Comparison of ENCODE assay signal across 35 mouse cellular contexts in the genomic region with DNA sequence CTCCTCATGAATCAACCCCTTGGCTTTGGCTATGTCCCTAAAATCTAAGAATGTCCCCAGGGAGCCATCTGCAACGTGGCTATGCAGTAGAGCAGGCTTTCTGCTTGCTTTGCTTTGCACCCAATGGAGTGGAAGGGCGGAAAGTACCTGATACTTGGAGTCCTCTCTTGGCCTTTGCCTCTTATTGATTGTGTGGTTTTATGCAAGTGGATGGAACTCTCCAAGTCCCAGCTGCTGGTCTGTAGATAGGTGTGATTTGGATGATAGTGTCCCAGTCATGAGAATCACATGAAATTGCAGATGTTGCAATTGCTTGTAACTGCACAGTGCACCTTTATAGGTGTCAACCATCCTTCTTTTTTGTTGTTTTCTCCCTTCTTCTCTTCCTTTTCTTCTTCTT. TPM values are rescaled to one million over a fixed set of nuclear protein-coding genes. Genes with fewer than 3 reads are reported as not detected.
"Had no signal": no experiment of that assay in that cellular context is flagged by ENCODE, and none has a peak within 500 bp of the region (broad histone marks: within the 10 kb centered on the region; RNA-seq: fewer than 3 reads in every experiment).

No protein-coding gene starts in this region.

- H3K9me3 ChIP-seq: heart, embryonic 10.5 days; heart, embryonic 12.5 days; hindbrain, embryonic 10.5 days; hindbrain, embryonic 12.5 days; intestine, embryonic 15.5 days; limb, embryonic 10.5 days; limb, embryonic 12.5 days; liver, embryonic 13.5 days had no signal

- H3K9ac ChIP-seq: heart, embryonic 12.5 days; hindbrain, embryonic 12.5 days; hindbrain, embryonic 14.5 days; intestine, embryonic 15.5 days; limb, embryonic 12.5 days; liver, embryonic 13.5 days had no signal

- H3K27me3 ChIP-seq: heart, embryonic 12.5 days; hindbrain, embryonic 12.5 days; intestine, embryonic 15.5 days; limb, embryonic 12.5 days; liver, embryonic 13.5 days had no signal

- ATAC-seq: forebrain, embryonic 16.5 days; hindbrain, embryonic 16.5 days; inflammation-experienced regulatory T-cells, adult 6 months; intestine, embryonic 15.5 days had no signal

- H3K4me1 ChIP-seq: heart, embryonic 10.5 days; heart, embryonic 12.5 days; hindbrain, embryonic 10.5 days; hindbrain, embryonic 12.5 days; intestine, embryonic 15.5 days; limb, embryonic 10.5 days; limb, embryonic 12.5 days; liver, embryonic 13.5 days had no signal

- H3K4me2 ChIP-seq: heart, embryonic 12.5 days; hindbrain, embryonic 12.5 days; hindbrain, embryonic 14.5 days; intestine, embryonic 15.5 days; limb, embryonic 12.5 days; liver, embryonic 13.5 days had no signal

- DNase-seq: gastrocnemius, adult 2 months; gastrocnemius, postnatal 10 days; gastrocnemius, postnatal 25 days; heart, postnatal 10 days; heart, postnatal 4 days; kidney, adult 18-20 months; kidney, postnatal 4 days; liver, embryonic 13.5 days had no signal

- H3K4me3 ChIP-seq: gastrocnemius, adult 2 months; heart, embryonic 10.5 days; heart, embryonic 12.5 days; hindbrain, embryonic 10.5 days; hindbrain, embryonic 12.5 days; intestine, embryonic 15.5 days; layer of hippocampus, adult 2 months; left cerebral cortex, adult 2 months; limb, embryonic 10.5 days; limb, embryonic 12.5 days; liver, embryonic 13.5 days had no signal

- H3K36me3 ChIP-seq: heart, embryonic 10.5 days; heart, embryonic 12.5 days; hindbrain, embryonic 10.5 days; hindbrain, embryonic 12.5 days; intestine, embryonic 15.5 days; limb, embryonic 10.5 days; limb, embryonic 12.5 days; liver, embryonic 13.5 days had no signal

- H3K27ac ChIP-seq: gastrocnemius, adult 2 months; heart, embryonic 10.5 days; hindbrain, embryonic 10.5 days; hindbrain, embryonic 12.5 days; hindbrain, embryonic 14.5 days; intestine, embryonic 15.5 days; layer of hippocampus, adult 2 months; left cerebral cortex, adult 2 months; limb, embryonic 10.5 days; limb, embryonic 12.5 days; liver, embryonic 13.5 days had no signal

RNA-seq across cellular contexts. Expression of gene Smok3c, which starts 23.2 kb away (rescaled TPM):
- total RNA-seq: gastrocnemius, adult 2 months; gastrocnemius, postnatal 10 days; gastrocnemius, postnatal 25 days; gastrocnemius, postnatal 4 days; granulocyte monocyte progenitor cell, adult 5-6 weeks; heart, adult 8-10 months; heart, postnatal 10 days; heart, postnatal 25 days; heart, postnatal 4 days; layer of hippocampus, adult 2 months; layer of hippocampus, postnatal 10 days; layer of hippocampus, postnatal 25 days; left cerebral cortex, adult 2 months; left cerebral cortex, postnatal 14 days; left cerebral cortex, postnatal 36 days had no signal
- polyA plus RNA-seq: forebrain, embryonic 16.5 days; frontal cortex, adult 2 months; heart, embryonic 10.5 days; heart, embryonic 12.5 days; heart, embryonic 14.5 days; heart, embryonic 16.5 days; hindbrain, embryonic 10.5 days; hindbrain, embryonic 12.5 days; hindbrain, embryonic 14.5 days; hindbrain, embryonic 16.5 days; inflammation-experienced regulatory T-cells, adult 6 months; intestine, embryonic 15.5 days; kidney, embryonic 14.5 days; kidney, embryonic 16.5 days; limb, embryonic 10.5 days; limb, embryonic 12.5 days; limb, embryonic 14.5 days; liver, embryonic 13.5 days had no signal

RNA-seq across cellular contexts. Expression of gene Smok3b, which starts 54.9 kb away (rescaled TPM):
- total RNA-seq: gastrocnemius, adult 2 months; gastrocnemius, postnatal 10 days; gastrocnemius, postnatal 25 days; gastrocnemius, postnatal 4 days; granulocyte monocyte progenitor cell, adult 5-6 weeks; heart, adult 8-10 months; heart, postnatal 10 days; heart, postnatal 25 days; heart, postnatal 4 days; layer of hippocampus, adult 2 months; layer of hippocampus, postnatal 10 days; layer of hippocampus, postnatal 25 days; left cerebral cortex, adult 2 months; left cerebral cortex, postnatal 14 days; left cerebral cortex, postnatal 36 days had no signal
- polyA plus RNA-seq: forebrain, embryonic 16.5 days; frontal cortex, adult 2 months; heart, embryonic 10.5 days; heart, embryonic 12.5 days; heart, embryonic 14.5 days; heart, embryonic 16.5 days; hindbrain, embryonic 10.5 days; hindbrain, embryonic 12.5 days; hindbrain, embryonic 14.5 days; hindbrain, embryonic 16.5 days; inflammation-experienced regulatory T-cells, adult 6 months; intestine, embryonic 15.5 days; kidney, embryonic 14.5 days; kidney, embryonic 16.5 days; limb, embryonic 10.5 days; limb, embryonic 12.5 days; limb, embryonic 14.5 days; liver, embryonic 13.5 days had no signal

RNA-seq across cellular contexts. Expression of gene Smok3a, which starts 55.1 kb away (rescaled TPM):
- total RNA-seq: gastrocnemius, adult 2 months; gastrocnemius, postnatal 10 days; gastrocnemius, postnatal 25 days; gastrocnemius, postnatal 4 days; granulocyte monocyte progenitor cell, adult 5-6 weeks; heart, adult 8-10 months; heart, postnatal 10 days; heart, postnatal 25 days; heart, postnatal 4 days; layer of hippocampus, adult 2 months; layer of hippocampus, postnatal 10 days; layer of hippocampus, postnatal 25 days; left cerebral cortex, adult 2 months; left cerebral cortex, postnatal 14 days; left cerebral cortex, postnatal 36 days had no signal
- polyA plus RNA-seq: forebrain, embryonic 16.5 days; frontal cortex, adult 2 months; heart, embryonic 10.5 days; heart, embryonic 12.5 days; heart, embryonic 14.5 days; heart, embryonic 16.5 days; hindbrain, embryonic 10.5 days; hindbrain, embryonic 12.5 days; hindbrain, embryonic 14.5 days; hindbrain, embryonic 16.5 days; inflammation-experienced regulatory T-cells, adult 6 months; intestine, embryonic 15.5 days; kidney, embryonic 14.5 days; kidney, embryonic 16.5 days; limb, embryonic 10.5 days; limb, embryonic 12.5 days; limb, embryonic 14.5 days; liver, embryonic 13.5 days had no signal
